Mouse (Mus musculus) neural tube, embryonic 12.5 days (tissue): ENCODE results near the gene Ttpal. TPM values are rescaled to one million over a fixed set of nuclear protein-coding genes. Genes with fewer than 3 reads are reported as not detected.

ENCODE experiments used
- ATAC-seq: fragments of 200-750 bp; cut with Nextera tagmentation; 2 replicates; pipeline ENCODE4 v1.8.0; 2017; ENCODE audit warnings: low read depth, mild to moderate bottlenecking, moderate TSS enrichment, moderate library complexity; ENCODE audit not compliant: low FRiP score
- H3K27ac ChIP-seq: fragments of 300-500 bp; sonication (generic); 2 replicates; pipeline ENCODE4 v1.5.1; 2016
- H3K27me3 ChIP-seq: fragments of 300-500 bp; sonication (generic); replicated peaks from 2 replicates; pipeline ENCODE4 v1.6.1; 2016; ENCODE audit warnings: mild to moderate bottlenecking
- H3K36me3 ChIP-seq: fragments of 300-500 bp; sonication (generic); 2 replicates; pipeline ENCODE4 v1.6.1; 2016; ENCODE audit warnings: mild to moderate bottlenecking
- H3K4me1 ChIP-seq: fragments of 300-500 bp; sonication (generic); 2 replicates; pipeline ENCODE4 v1.6.1; 2016
- H3K4me2 ChIP-seq: fragments of 300-500 bp; sonication (generic); replicated peaks from 2 replicates; pipeline ENCODE4 v1.6.1; 2016; ENCODE audit warnings: mild to moderate bottlenecking
- H3K4me3 ChIP-seq: fragments of 300-500 bp; sonication (generic); 2 replicates; pipeline ENCODE4 v1.5.1; 2016
- H3K9ac ChIP-seq: fragments of 300-500 bp; sonication (generic); 2 replicates; pipeline ENCODE4 v1.6.1; 2016; ENCODE audit warnings: mild to moderate bottlenecking
- H3K9me3 ChIP-seq: fragments of 300-500 bp; sonication (generic); 2 replicates; pipeline ENCODE4 v1.6.1; 2016; ENCODE audit warnings: mild to moderate bottlenecking
- WGBS: fragments of 180-500 bp; shearing (Covaris S2); methylation state at CpG from one replicate; pipeline ENCODE4 v1.1.7; 2016; 5-methylcytosine and 5-hydroxymethylcytosine counted together
- polyA plus RNA-seq: library from polyadenylated mRNA; unstranded; fragments of >200 nt; fragmentation: Nextera tagmentation; extraction: Ambion mirVana; gene quantifications from 2 replicates; pipeline ENCODE4 v1.2.1, GENCODE M21; 2016

Gene Ttpal
- polyA plus RNA-seq, 1 experiment from 2014 or later = 52.5 TPM

DNA sequence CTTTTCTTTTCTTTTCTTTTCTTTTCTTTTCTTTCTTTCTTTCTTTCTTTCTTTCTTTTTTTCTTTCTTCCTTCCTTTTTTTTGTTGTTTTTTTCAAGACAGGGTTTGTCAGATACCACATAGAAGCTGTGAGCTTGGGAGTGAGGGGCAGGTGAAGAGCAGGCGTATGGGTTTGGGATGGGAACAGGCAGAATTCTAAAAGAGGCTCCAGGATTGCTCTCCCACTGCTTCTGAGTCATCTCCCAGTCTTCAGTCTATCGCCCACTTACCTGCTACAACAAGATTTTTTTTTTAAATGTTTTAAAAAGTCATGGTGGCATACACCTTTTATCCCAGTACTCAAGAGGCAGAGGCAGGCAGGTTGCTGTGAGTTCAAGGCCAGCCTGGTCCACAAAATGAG is 24.1 kb upstream of the Ttpal start:
- no peak overlapping the region for H3K4me2 ChIP-seq
- no peaks in the 10 kb centered on the region for H3K27me3 ChIP-seq
- no peak overlapping the region for H3K27ac ChIP-seq
- WGBS = 86% methylated on average over 2 of the region's 2 CpGs
- H3K9ac ChIP-seq = no peak overlapping the region
- H3K36me3 ChIP-seq = no peaks in the 10 kb centered on the region
- no peaks in the 10 kb centered on the region for H3K4me1 ChIP-seq
- no peaks in the 10 kb centered on the region for H3K9me3 ChIP-seq
- H3K4me3 ChIP-seq = no peak overlapping the region
- ATAC-seq = no peak

DNA sequence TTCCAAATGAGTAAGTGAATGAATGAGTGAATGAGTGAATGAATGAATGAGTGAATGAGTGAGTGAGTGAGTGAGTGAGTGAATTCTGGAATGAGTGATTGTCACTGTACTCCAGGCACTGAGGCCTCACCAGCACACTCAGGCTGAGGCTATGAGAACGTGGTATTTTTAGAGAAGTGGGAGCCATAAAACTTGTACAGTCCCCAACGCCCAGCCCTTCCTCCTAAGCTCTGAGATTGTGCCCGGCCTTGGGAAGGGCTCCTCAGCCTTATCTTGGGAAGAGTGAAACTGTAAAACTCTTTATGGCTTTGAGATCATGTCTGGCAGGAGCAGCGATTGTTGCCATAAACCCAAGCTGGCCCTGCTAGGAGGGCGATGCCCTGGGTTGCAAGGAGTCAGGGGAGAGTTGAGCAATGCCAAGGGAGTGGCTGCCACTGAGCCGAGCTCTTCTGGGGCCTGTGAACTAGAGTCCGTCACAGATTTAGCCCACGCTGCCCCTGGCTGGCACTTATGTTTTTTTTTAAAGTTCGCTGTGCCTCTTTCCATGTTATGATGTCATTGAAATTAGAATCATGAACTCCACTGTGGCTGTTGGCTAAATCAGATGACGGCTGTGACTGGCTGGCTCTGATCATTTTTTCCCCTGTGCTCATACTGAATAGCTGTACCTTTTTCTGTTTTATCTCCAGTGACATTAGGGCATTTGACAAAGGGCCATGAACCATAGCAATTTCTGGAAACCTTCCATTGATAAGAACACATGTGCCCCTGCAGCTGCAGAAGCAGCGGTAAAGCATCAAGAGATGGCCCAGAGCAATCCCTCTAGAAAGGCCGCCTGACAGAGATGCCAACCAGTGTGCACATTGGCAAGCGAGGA is 21.8 kb upstream of the Ttpal start:
- H3K9me3 ChIP-seq = no peaks in the 10 kb centered on the region
- ATAC-seq = no peak

DNA sequence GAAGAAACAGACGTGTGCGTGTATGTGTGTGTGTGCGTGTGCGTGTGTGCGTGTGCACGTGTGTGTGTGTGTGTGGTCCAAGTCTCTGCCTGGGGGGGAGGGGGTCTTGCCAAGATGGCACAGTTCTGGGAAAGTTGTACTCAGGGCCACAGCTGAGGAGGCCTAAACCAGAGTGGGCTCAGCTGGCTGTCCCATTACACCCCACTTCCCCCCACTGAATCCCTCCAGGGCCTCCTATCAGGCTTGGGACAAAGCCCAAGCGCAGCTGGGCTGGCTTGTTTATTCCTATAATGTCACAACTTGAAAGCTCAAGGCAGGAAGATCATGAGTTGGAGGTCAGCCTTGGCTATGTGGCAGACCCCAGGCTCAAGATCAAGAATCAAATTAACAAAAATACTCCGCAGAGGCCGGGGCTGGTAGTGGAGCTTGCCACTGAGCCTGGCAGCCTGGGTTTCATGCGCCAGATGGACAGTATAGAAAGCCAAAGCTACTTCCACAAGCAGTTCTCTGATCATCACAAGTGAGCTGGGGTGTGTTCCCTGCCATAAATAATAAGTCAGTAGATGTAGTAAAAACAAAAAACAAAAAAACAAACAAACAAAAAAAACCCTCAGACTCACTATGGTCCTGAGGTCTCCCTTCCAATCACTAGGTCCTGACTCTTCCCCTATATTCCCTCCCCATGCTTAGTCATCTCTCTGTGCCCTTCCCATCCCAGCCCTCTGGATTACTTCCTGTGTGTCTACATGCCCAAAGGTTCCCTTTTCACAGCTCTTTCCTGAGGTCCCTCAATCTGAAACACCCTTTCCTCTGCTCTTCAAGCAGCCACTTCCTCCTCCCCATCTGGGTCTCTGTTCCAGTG is 18.7 kb upstream of the Ttpal start:
- no peak for ATAC-seq
- H3K4me1 ChIP-seq = no peaks in the 10 kb centered on the region
- H3K4me2 ChIP-seq = no peak overlapping the region
- no peak overlapping the region for H3K27ac ChIP-seq
- H3K36me3 ChIP-seq = no peaks in the 10 kb centered on the region
- H3K27me3 ChIP-seq = no peaks in the 10 kb centered on the region
- H3K9me3 ChIP-seq = no peaks in the 10 kb centered on the region
- H3K9ac ChIP-seq = no peak overlapping the region
- H3K4me3 ChIP-seq = no peak overlapping the region
- WGBS = 90% methylated on average over 10 of the region's 10 CpGs

More for the DNA sequence above, 21.8 kb upstream of the Ttpal start:
- no peak overlapping the region for H3K9ac ChIP-seq
- 79% methylated on average over 13 of the region's 13 CpGs for WGBS
- H3K36me3 ChIP-seq = no peaks in the 10 kb centered on the region
- H3K4me2 ChIP-seq = no peak overlapping the region
- H3K4me1 ChIP-seq = no peaks in the 10 kb centered on the region
- H3K27ac ChIP-seq = no peak overlapping the region
- no peaks in the 10 kb centered on the region for H3K27me3 ChIP-seq
- no peak overlapping the region for H3K4me3 ChIP-seq

DNA sequence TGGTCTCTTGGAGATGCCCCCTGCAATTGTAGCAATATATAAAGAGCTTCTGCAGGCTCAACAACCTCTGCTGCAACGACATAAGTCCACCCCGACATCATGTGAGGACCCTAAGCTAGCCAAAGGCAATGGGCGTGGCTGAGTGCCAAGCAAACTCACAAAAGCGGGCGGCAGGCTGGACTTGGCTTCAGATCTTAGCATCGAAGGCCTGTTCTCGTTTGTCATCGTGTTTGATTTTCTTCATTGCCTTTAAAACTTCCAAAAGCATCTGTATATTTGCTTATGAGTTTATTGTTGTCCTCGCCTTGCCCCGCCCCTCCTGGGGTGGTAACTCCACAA is 18.1 kb upstream of the Ttpal start:
- H3K4me3 ChIP-seq = no peak overlapping the region
- H3K36me3 ChIP-seq = no peaks in the 10 kb centered on the region
- ATAC-seq = no peak
- no peak overlapping the region for H3K9ac ChIP-seq
- WGBS = 88% methylated on average over 10 of the region's 10 CpGs
- H3K27ac ChIP-seq = no peak overlapping the region
- H3K27me3 ChIP-seq = no peaks in the 10 kb centered on the region
- no peaks in the 10 kb centered on the region for H3K9me3 ChIP-seq
- H3K4me1 ChIP-seq = no peaks in the 10 kb centered on the region
- H3K4me2 ChIP-seq = no peak overlapping the region

DNA sequence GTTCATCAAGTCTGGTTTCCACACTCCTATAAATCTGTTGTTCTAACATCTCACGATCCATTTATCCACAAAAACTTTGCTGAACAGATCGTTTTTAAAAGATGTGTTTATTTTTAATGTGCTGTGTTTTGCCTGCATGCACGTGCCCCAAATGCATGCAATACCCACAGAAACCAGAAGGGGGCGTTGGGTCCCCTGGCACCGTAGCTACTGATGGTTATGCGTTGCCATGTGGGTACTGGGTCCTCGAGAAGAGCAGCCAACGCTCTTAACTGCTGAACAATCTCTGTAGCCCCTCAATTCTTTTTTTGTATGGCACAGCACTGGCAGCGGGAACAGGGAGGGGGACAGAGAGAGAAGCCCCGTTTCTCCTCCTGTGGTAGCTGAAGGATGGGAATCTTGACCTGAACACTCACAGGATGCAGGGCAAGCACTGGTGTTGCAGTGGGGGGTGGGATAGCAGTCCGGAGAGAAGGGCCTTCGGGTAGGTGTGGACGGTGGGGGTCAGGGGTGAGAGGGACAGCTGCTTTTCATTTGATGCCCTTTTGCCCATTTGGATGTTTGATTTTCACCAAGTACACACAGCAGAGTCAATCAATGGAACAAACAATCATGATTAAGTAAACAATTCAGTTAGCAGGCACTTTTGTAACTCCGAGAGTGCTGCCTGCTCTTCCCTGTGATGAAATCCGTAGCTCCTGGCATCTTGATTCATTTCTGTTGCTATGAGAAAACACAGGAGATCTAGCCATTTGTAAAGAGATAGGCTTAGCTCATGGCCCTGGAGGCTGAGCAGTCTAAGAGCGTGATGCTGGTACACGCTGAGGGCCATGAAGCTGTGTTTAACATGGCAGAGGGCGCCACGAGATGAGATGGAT is 15.5 kb upstream of the Ttpal start:
- H3K27me3 ChIP-seq = no peaks in the 10 kb centered on the region
- 51% methylated on average over 19 of the region's 19 CpGs for WGBS
- no peak overlapping the region for H3K4me2 ChIP-seq
- H3K9me3 ChIP-seq = no peaks in the 10 kb centered on the region
- no peak overlapping the region for H3K9ac ChIP-seq
- H3K4me1 ChIP-seq = no peaks in the 10 kb centered on the region
- ATAC-seq = no peak
- no peak overlapping the region for H3K27ac ChIP-seq
- H3K4me3 ChIP-seq = no peak overlapping the region
- H3K36me3 ChIP-seq = no peaks in the 10 kb centered on the region

DNA sequence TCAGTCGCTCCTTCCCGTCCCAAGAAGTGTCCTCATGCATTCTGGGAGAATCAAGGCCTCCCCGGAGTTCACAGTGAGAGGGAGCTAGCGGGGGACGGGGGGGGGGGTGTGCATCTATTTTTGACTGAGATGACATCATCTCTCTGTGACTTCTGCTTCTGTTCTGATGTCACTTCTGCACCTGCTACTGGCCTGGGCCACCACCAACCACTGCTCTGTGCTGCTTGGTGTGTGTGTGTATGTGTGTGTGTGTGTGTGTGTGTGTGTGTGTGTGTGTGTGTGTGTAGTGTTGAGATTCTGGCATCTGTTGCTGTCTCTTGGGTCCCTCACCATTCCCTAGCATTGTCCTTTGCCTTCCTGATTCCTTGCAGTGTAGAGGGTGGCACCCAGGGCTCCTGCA is 14.6 kb upstream of the Ttpal start:
- Histone ChIP-seq H3K36me3 (no peaks in the 10 kb centered on the region), H3K4me1 (no peaks in the 10 kb centered on the region), H3K27me3 (no peaks in the 10 kb centered on the region), H3K27ac (no peak overlapping the region), H3K9ac (no peak overlapping the region), H3K4me2 (no peak overlapping the region), H3K4me3 (no peak overlapping the region), H3K9me3 (no peaks in the 10 kb centered on the region)
- 74% methylated on average over 5 of the region's 5 CpGs for WGBS
- no peak for ATAC-seq

DNA sequence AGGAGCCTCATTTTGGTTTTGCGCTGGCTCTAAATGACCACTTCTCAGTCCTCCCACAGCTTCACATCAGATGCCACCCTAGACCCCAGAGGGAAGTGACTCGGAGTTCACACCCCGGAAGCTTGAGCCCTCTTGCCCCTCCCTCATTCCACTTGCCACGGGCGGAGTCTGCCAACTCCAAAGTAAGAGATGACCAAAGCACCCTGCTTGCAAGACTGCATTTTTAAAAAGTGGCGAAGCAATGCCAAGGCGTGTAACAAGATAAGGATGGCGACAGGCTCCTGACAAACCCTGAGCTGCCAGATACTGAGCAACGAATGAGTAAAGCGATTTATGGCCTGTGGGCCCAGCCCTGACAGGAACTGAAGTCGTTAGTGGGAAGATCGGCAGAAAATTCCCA is 11.9 kb upstream of the Ttpal start:
- no peak for ATAC-seq
- Histone ChIP-seq H3K4me3 (no peak overlapping the region), H3K27me3 (no peaks in the 10 kb centered on the region), H3K4me2 (no peak overlapping the region), H3K9me3 (no peaks in the 10 kb centered on the region), H3K9ac (no peak overlapping the region), H3K27ac (no peak overlapping the region), H3K36me3 (no peaks in the 10 kb centered on the region), H3K4me1 (no peaks in the 10 kb centered on the region)
- 73% methylated on average over 12 of the region's 12 CpGs for WGBS

DNA sequence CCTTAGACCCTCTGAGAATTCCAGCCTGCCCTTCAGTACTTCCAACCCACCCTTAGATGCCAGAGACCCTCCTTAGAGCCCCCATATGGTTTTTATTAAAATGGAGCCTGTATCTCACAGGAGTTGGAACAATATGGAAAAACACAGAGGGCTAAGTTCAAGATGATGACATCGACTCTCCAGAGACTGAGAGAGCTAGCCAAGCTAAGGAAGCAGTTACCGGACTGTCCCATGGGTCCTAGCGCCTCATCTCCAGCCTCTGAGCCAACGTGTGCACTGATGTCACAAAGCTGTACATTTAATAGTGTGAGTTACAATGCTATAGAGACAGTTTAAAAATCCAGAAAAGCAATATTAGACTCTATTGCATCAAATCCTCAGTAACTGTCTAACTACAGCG is 11.1 kb upstream of the Ttpal start:
- H3K27ac ChIP-seq = no peak overlapping the region
- H3K4me3 ChIP-seq = no peak overlapping the region
- no peaks in the 10 kb centered on the region for H3K9me3 ChIP-seq
- no peaks in the 10 kb centered on the region for H3K27me3 ChIP-seq
- no peak for ATAC-seq
- H3K4me1 ChIP-seq = no peaks in the 10 kb centered on the region
- H3K9ac ChIP-seq = no peak overlapping the region
- no peaks in the 10 kb centered on the region for H3K36me3 ChIP-seq
- WGBS = 73% methylated on average over 5 of the region's 5 CpGs
- no peak overlapping the region for H3K4me2 ChIP-seq

DNA sequence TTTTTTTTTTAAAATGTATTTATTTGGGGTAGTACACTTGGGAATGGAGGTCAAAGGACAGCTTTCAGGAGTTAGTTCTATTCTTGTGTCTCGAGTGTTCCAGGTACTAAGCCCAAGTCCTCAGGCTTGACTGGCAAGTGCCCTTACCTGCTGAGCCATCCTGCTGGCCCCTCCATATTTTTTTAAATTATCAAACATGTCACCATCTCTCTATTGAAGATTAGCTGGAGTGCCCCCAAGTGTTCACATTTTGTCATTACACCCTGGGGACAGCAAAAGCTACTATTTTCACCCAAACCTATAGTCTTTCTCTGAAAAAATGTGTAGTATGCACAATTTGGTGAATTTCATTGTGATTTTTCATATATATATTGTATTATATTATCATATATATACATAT is 10.0 kb upstream of the Ttpal start:
- Histone ChIP-seq H3K9me3 (no peaks in the 10 kb centered on the region), H3K36me3 (no peaks in the 10 kb centered on the region), H3K9ac (no peak overlapping the region), H3K4me1 (no peaks in the 10 kb centered on the region), H3K27ac (no peak overlapping the region), H3K4me3 (no peak overlapping the region), H3K4me2 (no peak overlapping the region), H3K27me3 (no peaks in the 10 kb centered on the region)
- WGBS = 82% methylated on average over 1 of the region's 1 CpGs
- ATAC-seq = no peak

DNA sequence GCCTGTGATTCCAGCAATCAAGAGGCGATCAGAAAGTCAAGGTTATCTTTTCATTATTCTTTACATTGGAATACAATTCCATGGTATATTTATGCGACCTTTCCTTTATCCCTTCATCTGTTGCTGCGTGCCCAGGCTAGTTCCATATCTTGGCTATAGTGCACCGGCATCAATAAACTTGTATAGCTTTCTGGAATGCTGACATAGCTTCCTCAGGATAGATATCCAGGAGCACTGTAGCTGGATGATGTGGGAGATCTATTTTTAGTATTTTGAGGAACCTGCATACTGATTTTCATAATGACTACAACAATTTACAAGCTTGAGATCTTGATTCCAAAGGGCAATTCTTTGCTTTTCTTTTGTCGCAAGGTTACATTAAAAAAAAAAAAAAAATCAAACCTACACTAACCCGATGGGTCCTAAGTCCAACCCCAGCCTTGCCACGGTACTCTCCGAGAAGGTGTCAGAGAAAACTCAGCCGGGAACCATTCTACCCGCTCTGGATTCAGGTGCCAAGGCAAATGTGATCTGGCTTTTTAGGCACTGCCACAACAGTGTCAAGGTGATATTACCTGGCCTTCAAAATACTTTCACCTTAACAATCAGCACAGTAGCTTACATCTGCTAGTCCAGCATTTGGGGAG is 8.4 kb upstream of the Ttpal start:
- Histone ChIP-seq H3K4me2 (no peak overlapping the region), H3K27me3 (no peaks in the 10 kb centered on the region), H3K4me3 (no peak overlapping the region), H3K9me3 (no peaks in the 10 kb centered on the region), H3K9ac (no peak overlapping the region), H3K36me3 (no peaks in the 10 kb centered on the region), H3K27ac (no peak overlapping the region), H3K4me1 (no peaks in the 10 kb centered on the region)
- ATAC-seq = no peak
- 89% methylated on average over 10 of the region's 10 CpGs for WGBS

DNA sequence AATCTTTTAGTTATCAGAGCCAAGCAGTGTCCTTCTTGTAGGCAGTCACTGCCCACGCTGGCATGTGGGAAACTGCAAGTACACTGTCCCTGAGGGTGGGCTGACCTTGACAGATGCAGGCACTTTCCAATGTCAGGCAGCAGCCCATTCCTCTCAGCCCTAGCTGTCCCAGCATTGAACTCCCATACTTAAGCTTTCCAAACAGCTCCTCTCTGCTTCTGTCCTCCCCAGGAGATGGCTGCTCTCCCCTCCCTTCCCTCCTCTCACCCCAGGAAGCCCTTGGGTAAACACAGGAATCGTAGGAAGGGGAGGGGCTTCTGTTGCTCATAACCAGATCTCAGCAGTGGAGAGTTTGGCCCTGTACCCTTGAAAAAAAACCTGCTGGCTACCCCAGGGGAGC is 7.0 kb upstream of the Ttpal start:
- no peak for ATAC-seq
- no peak overlapping the region for H3K4me2 ChIP-seq
- H3K27ac ChIP-seq = no peak overlapping the region
- no peaks in the 10 kb centered on the region for H3K9me3 ChIP-seq
- H3K9ac ChIP-seq = no peak overlapping the region
- no peaks in the 10 kb centered on the region for H3K27me3 ChIP-seq
- no peaks in the 10 kb centered on the region for H3K4me1 ChIP-seq
- WGBS = 15% methylated on average over 2 of the region's 2 CpGs
- H3K4me3 ChIP-seq = no peak overlapping the region
- no peaks in the 10 kb centered on the region for H3K36me3 ChIP-seq
